Mouse (Mus musculus): ENCODE measurements at regions not wholly inside any gene's neighbourhood (a gene's known extent, or its start where the extent isn't known, plus 50 kb on each side); places are given as distances from the start of the nearest gene placed in this dataset.
"Not testable (repeated sequence)": the region's sequence is repeated elsewhere in the genome, so short reads cannot be mapped to it uniquely, and the experiment has no call there.

DNA sequence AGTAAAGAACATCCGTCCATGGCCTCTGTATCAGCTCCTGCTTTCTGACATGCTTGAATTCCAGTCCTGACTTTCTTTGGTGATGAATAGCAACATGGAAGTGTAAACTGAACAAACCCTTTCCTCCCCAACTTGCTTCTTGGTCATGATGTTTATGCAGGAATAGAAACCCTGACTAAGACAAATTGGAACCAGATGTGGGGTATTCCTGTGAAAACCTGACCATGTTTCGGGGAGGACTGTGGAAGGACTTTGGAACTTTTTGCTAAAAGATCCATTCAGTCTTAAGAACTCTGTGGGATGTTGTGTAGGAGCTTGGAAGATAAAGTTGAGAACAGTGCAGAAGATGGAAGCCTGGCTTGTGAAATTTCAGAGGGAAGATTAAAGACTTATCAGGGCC, 410.0 kb downstream of the Kif2b start:
- DNase-seq = not testable (repeated sequence)

- no peak for DNase-seq
Measured at GRCm38 (mm10) chr11:91133753-91134270, 443.5 kb downstream of the Kif2b start.

GRCm38 (mm10) chr11:91132771-91133380, 444.5 kb downstream of the Kif2b start:
- no peak for DNase-seq

GRCm38 (mm10) chr11:91131960-91132359, 443.8 kb upstream of the Tom1l1 start:
- DNase-seq = no peak

GRCm38 (mm10) chr11:91098186-91098585, 410.0 kb upstream of the Tom1l1 start:
- no peak for DNase-seq

- DNase-seq = no peak
Measured at GRCm38 (mm10) chr11:91097552-91097951, 409.4 kb upstream of the Tom1l1 start.

GRCm38 (mm10) chr11:91096000-91096652, 408.0 kb upstream of the Tom1l1 start:
- no peak for DNase-seq

DNA sequence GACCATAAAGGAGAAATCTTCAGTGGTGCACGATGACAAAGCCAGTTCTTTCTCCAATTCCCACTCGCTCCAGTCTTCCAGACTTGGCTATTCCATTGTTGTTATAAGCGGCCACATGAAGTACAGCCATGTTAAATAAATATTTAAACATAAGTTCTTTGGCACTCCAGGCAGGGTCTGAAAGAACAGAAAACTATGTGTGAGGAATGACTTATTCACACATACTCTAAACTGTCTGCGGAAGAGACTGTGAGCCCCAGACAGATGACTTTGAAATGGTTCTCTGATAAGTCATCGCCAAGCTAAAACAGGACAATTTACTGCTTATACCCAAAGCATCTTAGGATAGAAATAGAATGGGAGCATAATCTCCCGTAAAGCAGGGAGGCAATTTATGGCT, 377.2 kb upstream of the Tom1l1 start:
- no peak for DNase-seq

- DNase-seq = no peak
Measured at GRCm38 (mm10) chr11:91056966-91057597, 368.9 kb upstream of the Tom1l1 start.

DNA sequence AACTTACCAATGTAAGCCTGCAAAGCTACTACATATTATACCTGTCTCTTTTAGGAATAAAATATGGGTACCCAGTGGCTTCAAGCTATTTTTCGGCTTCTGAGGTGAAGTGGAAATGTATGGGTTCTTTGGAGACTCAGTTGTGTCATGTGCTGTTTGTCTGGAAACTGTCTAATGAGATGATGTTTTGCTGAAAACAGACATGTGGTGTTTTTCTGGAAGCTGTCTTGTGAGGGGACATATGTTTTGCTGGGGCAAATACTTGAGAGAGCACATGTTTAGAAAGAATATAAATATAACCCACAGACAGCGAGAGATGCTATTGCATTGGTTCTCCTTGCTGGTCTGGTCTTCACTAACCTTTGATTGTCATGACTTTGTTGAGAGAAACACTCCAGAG, 365.2 kb upstream of the Tom1l1 start:
- DNase-seq = no peak

GRCm38 (mm10) chr11:91051646-91052045, 363.5 kb upstream of the Tom1l1 start:
- DNase-seq = no peak

GRCm38 (mm10) chr11:91041486-91041885, 353.3 kb upstream of the Tom1l1 start:
- DNase-seq = no peak

All from adrenal gland, postnatal 10 days (tissue).